Mouse (Mus musculus) embryonic facial prominence, embryonic 11.5 days (tissue): ENCODE results near the gene Dynlt1b. TPM values are rescaled to one million over a fixed set of nuclear protein-coding genes. Genes with fewer than 3 reads are reported as not detected.
A peak's percentile ranks its signal among the peaks of the same experiment; 100 is the strongest.
"Not testable (repeated sequence)": the region's sequence is repeated elsewhere in the genome, so short reads cannot be mapped to it uniquely, and the experiment has no call there.

Experiments used
- ATAC-seq: fragments of 200-750 bp; cut with Nextera tagmentation; replicated peaks from 2 replicates; pipeline ENCODE4 v1.8.0; 2017; ENCODE audit warnings: low read depth; ENCODE audit not compliant: insufficient number of reproducible peaks, low FRiP score, low TSS enrichment
- DNase-seq: peaks from one replicate; pipeline ENCODE4 v3.0.0-alpha.2; 2015; ENCODE audit warnings: low spot score
- H3K27ac ChIP-seq: fragments of 300-500 bp; sonication (generic); replicated peaks from 2 replicates; pipeline ENCODE4 v1.5.1; 2014; ENCODE audit warnings: mild to moderate bottlenecking, low read depth, low read length, control low read depth
- H3K27me3 ChIP-seq: fragments of 300-500 bp; sonication (generic); 2 replicates; pipeline ENCODE4 v1.6.1; 2014; ENCODE audit warnings: mild to moderate bottlenecking, low read length, moderate library complexity, mixed read lengths; ENCODE audit not compliant: control insufficient read depth, insufficient read depth
- H3K36me3 ChIP-seq: fragments of 300-500 bp; sonication (generic); replicated peaks from 2 replicates; pipeline ENCODE4 v1.6.1; 2014; ENCODE audit warnings: low read depth, mild to moderate bottlenecking, low read length, moderate library complexity, mixed read lengths; ENCODE audit not compliant: control insufficient read depth, insufficient read depth
- H3K4me1 ChIP-seq: fragments of 300-500 bp; sonication (generic); 2 replicates; pipeline ENCODE4 v1.6.1; 2014; ENCODE audit warnings: low read length, mixed read lengths; ENCODE audit not compliant: control insufficient read depth, insufficient read depth
- H3K4me2 ChIP-seq: fragments of 300-500 bp; sonication (generic); 2 replicates; pipeline ENCODE4 v1.6.1; 2014; ENCODE audit warnings: low read depth, mild to moderate bottlenecking, control low read depth, low read length, moderate library complexity
- H3K4me3 ChIP-seq: fragments of 300-500 bp; sonication (generic); 2 replicates; pipeline ENCODE4 v1.5.1; 2014; ENCODE audit warnings: low read depth, low read length, control low read depth
- H3K9ac ChIP-seq: fragments of 300-500 bp; sonication (generic); replicated peaks from 2 replicates; pipeline ENCODE4 v1.6.1; 2014; ENCODE audit warnings: mild to moderate bottlenecking, control low read depth, low read length
- H3K9me3 ChIP-seq: fragments of 300-500 bp; sonication (generic); replicated peaks from 2 replicates; pipeline ENCODE4 v1.6.1; 2016; ENCODE audit warnings: mild to moderate bottlenecking, low read length, inconsistent platforms, mixed read lengths; ENCODE audit not compliant: control insufficient read depth
- WGBS: fragments of 180-500 bp; shearing (Covaris S2); extraction: QIAGEN DNeasy Blood & Tissue Kit; methylation state at CpG from one replicate; pipeline ENCODE4 v1.1.7; 2014; 5-methylcytosine and 5-hydroxymethylcytosine counted together
- polyA plus RNA-seq: library from polyadenylated mRNA; unstranded; fragments of >200 nt; fragmentation: Nextera tagmentation; extraction: Ambion mirVana; gene quantifications from 2 replicates; pipeline ENCODE4 v1.2.1, GENCODE M21; 2014

Gene Dynlt1b
- polyA plus RNA-seq, 1 experiment from 2014 or later = 546 TPM

GRCm38 (mm10) chr17:6392473-6393340 lies 37.2 kb upstream of the Dynlt1b start:
- H3K27me3 ChIP-seq, H3K4me3 ChIP-seq, H3K4me2 ChIP-seq, H3K36me3 ChIP-seq, H3K4me1 ChIP-seq, H3K27ac ChIP-seq, H3K9ac ChIP-seq, DNase-seq, H3K9me3 ChIP-seq: not testable (repeated sequence)
- no CpG with 5 or more reads among the region's 4 CpGs for WGBS
- 0 out of 2 replicates have a peak, but pooled peaks have one; percentile 55 for ATAC-seq

GRCm38 (mm10) chr17:6398079-6398478 lies 31.8 kb upstream of the Dynlt1b start:
- H3K27ac ChIP-seq, DNase-seq, H3K9ac ChIP-seq, H3K9me3 ChIP-seq, H3K4me2 ChIP-seq, H3K4me3 ChIP-seq, H3K27me3 ChIP-seq, H3K4me1 ChIP-seq, H3K36me3 ChIP-seq, ATAC-seq: not testable (repeated sequence)
- whole genome bisulfite sequencing = no CpG with 5 or more reads among the region's 3 CpGs

DNA sequence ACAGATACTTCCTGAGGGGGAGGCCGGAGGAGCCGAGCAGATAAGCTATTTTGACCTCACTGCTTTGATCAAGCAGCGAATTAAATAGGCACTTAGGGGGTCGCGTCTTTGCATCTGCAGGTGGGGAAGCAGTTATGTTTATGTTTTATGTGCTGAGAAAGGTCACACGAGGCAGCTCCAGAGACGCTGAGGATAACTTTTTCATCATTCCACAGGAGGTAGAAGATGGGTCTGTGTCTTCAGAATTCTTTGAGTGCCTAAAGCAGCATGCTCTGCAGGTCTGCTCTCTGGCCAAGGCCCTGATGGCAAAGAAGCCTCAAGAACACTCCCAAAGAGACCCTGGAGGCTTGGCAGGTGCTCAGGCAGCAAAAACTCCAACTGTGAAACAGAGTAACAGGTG lies 31.1 kb upstream of the Dynlt1b start:
- ATAC-seq, H3K9me3 ChIP-seq, H3K4me3 ChIP-seq, DNase-seq, H3K27ac ChIP-seq, H3K36me3 ChIP-seq, H3K27me3 ChIP-seq, H3K4me1 ChIP-seq, H3K4me2 ChIP-seq, H3K9ac ChIP-seq: not testable (repeated sequence)
- 26% methylated on average over 7 of the region's 7 CpGs for WGBS

DNA sequence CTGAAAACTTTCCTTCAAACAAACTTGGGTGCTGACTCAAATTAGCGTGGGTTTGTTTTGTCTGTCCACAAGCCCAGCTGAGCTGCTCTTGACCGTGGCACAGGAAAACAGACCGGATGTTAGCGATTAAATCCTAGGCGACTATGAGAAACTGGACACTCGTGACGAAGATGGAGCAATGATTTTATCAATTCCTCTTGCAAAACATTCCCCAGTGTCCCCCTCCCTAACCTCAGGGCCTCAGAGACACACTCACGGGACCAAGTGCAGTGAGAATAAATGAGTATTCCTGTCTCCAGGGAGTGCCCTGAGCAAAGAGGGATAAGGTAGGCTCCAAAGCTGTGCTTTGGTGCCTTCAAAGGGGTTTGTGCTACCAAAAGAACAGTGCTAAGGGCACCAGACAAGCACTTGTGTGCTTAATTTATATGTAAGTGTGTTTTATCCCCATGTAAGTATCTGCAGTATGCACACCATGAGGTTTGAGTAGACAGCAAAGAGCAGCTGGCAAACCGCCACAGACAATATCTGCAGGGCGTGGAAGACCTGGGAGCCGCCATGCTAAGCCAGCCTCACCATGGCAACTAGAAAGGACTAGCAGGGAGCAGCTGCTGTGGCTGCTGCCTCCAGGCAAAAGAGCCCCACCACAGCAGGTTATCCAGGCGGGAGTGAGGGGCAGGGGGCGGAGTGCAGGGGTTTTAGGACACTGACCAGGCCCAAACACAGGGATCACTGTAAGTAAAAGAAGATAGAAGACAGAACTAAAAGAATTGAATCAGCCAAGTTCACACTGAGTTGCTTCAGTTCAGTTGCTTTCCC lies 30.4 kb upstream of the Dynlt1b start:
- not testable (repeated sequence) for H3K9ac ChIP-seq, H3K4me2 ChIP-seq, H3K27ac ChIP-seq, H3K4me1 ChIP-seq, H3K4me3 ChIP-seq, H3K36me3 ChIP-seq, H3K27me3 ChIP-seq, H3K9me3 ChIP-seq
- WGBS = 13% methylated on average over 6 of the region's 13 CpGs
- DNase-seq (peak; percentile 13), ATAC-seq (peak; percentile 83)

- not testable (repeated sequence) for H3K4me3 ChIP-seq, H3K36me3 ChIP-seq, DNase-seq, H3K4me1 ChIP-seq, H3K9me3 ChIP-seq, H3K27ac ChIP-seq, ATAC-seq, H3K4me2 ChIP-seq, H3K9ac ChIP-seq, H3K27me3 ChIP-seq
- 74% methylated on average over 4 of the region's 4 CpGs for WGBS
Observed at GRCm38 (mm10) chr17:6400097-6400489, 29.8 kb upstream of the Dynlt1b start.

DNA sequence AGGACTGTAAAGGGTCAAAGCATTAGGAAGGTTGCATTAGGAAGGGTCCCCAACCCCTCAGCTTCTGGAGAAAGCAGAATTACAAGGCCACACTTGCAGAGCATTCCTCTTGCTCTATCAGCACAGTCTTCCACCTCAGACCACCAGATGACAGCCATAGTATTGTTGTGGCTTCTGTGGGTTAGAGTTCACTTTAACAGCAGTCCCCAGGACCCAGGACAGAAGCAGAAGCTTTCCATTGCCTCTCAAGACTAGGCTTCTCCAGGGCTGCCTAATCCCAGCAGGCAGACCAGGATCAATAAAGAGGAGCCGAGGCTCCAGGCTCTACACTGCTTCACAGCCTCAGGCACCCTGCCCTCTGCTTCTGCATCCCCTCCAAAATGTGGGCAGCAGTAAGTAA lies 25.4 kb upstream of the Dynlt1b start:
- H3K4me2 ChIP-seq, H3K36me3 ChIP-seq, H3K27me3 ChIP-seq, H3K4me3 ChIP-seq, H3K27ac ChIP-seq, H3K9ac ChIP-seq, DNase-seq, H3K9me3 ChIP-seq, H3K4me1 ChIP-seq, ATAC-seq: not testable (repeated sequence)
- WGBS = 46% methylated on average over 1 of the region's 1 CpGs

GRCm38 (mm10) chr17:6406972-6407371 lies 22.9 kb upstream of the Dynlt1b start:
- ATAC-seq = 0 out of 2 replicates have a peak, but pooled peaks have one; percentile 32
- not testable (repeated sequence) for H3K36me3 ChIP-seq, H3K9me3 ChIP-seq, H3K4me1 ChIP-seq, H3K4me3 ChIP-seq, H3K27me3 ChIP-seq, H3K4me2 ChIP-seq, H3K9ac ChIP-seq, DNase-seq, H3K27ac ChIP-seq
- no CpG with 5 or more reads among the region's 2 CpGs for WGBS

- 49% methylated on average over 6 of the region's 6 CpGs for WGBS
Observed at GRCm38 (mm10) chr17:6410713-6411213, 19.1 kb upstream of the Dynlt1b start.

More at GRCm38 (mm10) chr17:6410713-6411213, 19.1 kb upstream of the Dynlt1b start:
- H3K4me3 ChIP-seq, H3K27me3 ChIP-seq, H3K36me3 ChIP-seq, ATAC-seq, H3K9ac ChIP-seq, H3K4me1 ChIP-seq, H3K4me2 ChIP-seq, H3K9me3 ChIP-seq, H3K27ac ChIP-seq: not testable (repeated sequence)
- DNase-seq = peak; percentile 14
